Comparison of ENCODE assay signal across 8 mouse cellular contexts in the genomic region with DNA sequence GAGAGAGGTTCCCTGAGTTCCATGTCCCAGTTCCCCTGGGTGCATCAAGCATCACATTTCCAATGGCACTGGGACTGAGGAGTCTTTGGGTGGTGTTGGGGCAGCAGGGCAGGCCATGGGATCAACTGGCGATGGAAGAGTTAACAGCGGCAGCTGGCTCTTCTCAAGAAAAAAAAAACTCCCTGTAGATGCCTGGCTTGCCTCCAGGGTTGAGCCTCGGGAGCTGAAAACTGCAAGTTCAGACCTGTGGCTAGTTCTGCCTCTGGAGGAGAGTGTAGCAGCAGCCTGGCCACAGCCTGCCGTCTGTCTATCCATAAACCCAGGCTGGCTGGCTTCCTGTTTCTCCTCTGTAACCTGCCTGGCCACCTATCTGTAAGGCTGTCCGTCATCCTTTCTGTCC. TPM values are rescaled to one million over a fixed set of nuclear protein-coding genes. Genes with fewer than 3 reads are reported as not detected.
DNase-seq lines count a peak whose midpoint lies in the region; ATAC-seq lines count a peak whose summit lies in the region.

A gene (plus strand): TSS at position 212 of the 400 bp plus-strand sequence.

- ATAC-seq in embryonic facial prominence, embryonic 11.5 days (replicated peaks; ENCODE audit: insufficient number of reproducible peaks, low FRiP score, low TSS enrichment, low read depth) = no peak
- ATAC-seq in heart, embryonic 15.5 days (replicated peaks; ENCODE audit: insufficient number of reproducible peaks, insufficient read depth, low FRiP score, low read depth) = 0 out of 2 replicates have a peak, but pooled peaks have one; percentile 12

- H3K4me2 ChIP-seq in embryonic facial prominence, embryonic 11.5 days (ENCODE audit: low read depth, low read length) = no peak within 1 kb of the TSS
- peak within 1 kb of the TSS; percentile 57 for H3K4me2 ChIP-seq in heart, embryonic 15.5 days

- no peaks in the 10 kb centered on the region for H3K36me3 ChIP-seq in embryonic facial prominence, embryonic 11.5 days (replicated peaks; ENCODE audit: control insufficient read depth, insufficient read depth, low read depth, low read length)
- H3K36me3 ChIP-seq in heart, embryonic 15.5 days = no peaks in the 10 kb centered on the region
- H3K36me3 ChIP-seq in megakaryocyte, embryonic 14.5 days (replicated peaks; ENCODE audit: low read length) = peaks cover 7% of the 10 kb centered on the region

- WGBS in embryonic facial prominence, embryonic 11.5 days = 31% methylated on average over 5 of the region's 5 CpGs
- 12% methylated on average over 5 of the region's 5 CpGs for WGBS in heart, embryonic 15.5 days

- no peaks in the 10 kb centered on the region for H3K4me1 ChIP-seq in embryonic facial prominence, embryonic 11.5 days (ENCODE audit: control insufficient read depth, insufficient read depth, low read length)
- H3K4me1 ChIP-seq in heart, embryonic 15.5 days (replicated peaks) = peaks cover 55% of the 10 kb centered on the region
- peaks cover 88% of the 10 kb centered on the region for H3K4me1 ChIP-seq in megakaryocyte, embryonic 14.5 days

- no peaks in the 10 kb centered on the region for H3K9me3 ChIP-seq in embryonic facial prominence, embryonic 11.5 days (replicated peaks; ENCODE audit: control insufficient read depth, low read length)
- no peaks in the 10 kb centered on the region for H3K9me3 ChIP-seq in heart, embryonic 15.5 days (replicated peaks)
- no peaks in the 10 kb centered on the region for H3K9me3 ChIP-seq in megakaryocyte, embryonic 14.5 days

- no peak within 1 kb of the TSS for H3K9ac ChIP-seq in embryonic facial prominence, embryonic 11.5 days (replicated peaks; ENCODE audit: low read length)
- peak within 1 kb of the TSS; percentile 47 for H3K9ac ChIP-seq in heart, embryonic 15.5 days

- H3K4me3 ChIP-seq in embryonic facial prominence, embryonic 11.5 days (ENCODE audit: low read depth, low read length) = no peak within 1 kb of the TSS
- peak within 1 kb of the TSS; percentile 40 for H3K4me3 ChIP-seq in heart, embryonic 15.5 days
- peak within 1 kb of the TSS; percentile 87 for H3K4me3 ChIP-seq in megakaryocyte, embryonic 14.5 days (replicated peaks)

- DNase-seq in right cerebral cortex, postnatal 10 days (ENCODE audit: low spot score in 2 of 2) = peak; percentile 53 to 70
- DNase-seq in right cerebral cortex, adult 18-20 months = no peak
- peak; percentile 49 for DNase-seq in embryonic facial prominence, embryonic 11.5 days (ENCODE audit: low spot score)
- DNase-seq in kidney, postnatal 10 days = peak; percentile 84
- peak; percentile 46 for DNase-seq in urinary bladder, postnatal 25 days (ENCODE audit: low spot score)
- no peak for DNase-seq in spleen, adult 12 weeks (ENCODE audit: low spot score)

- H3K27me3 ChIP-seq in embryonic facial prominence, embryonic 11.5 days (ENCODE audit: control insufficient read depth, insufficient read depth, low read length) = no peaks in the 10 kb centered on the region
- H3K27me3 ChIP-seq in heart, embryonic 15.5 days = peaks cover 18% of the 10 kb centered on the region
- peaks cover 17% of the 10 kb centered on the region for H3K27me3 ChIP-seq in megakaryocyte, embryonic 14.5 days (replicated peaks)

- no peak within 1 kb of the TSS for H3K27ac ChIP-seq in embryonic facial prominence, embryonic 11.5 days (replicated peaks; ENCODE audit: low read depth, low read length)
- peak within 1 kb of the TSS; percentile 79 for H3K27ac ChIP-seq in heart, embryonic 15.5 days

RNA-seq across cellular contexts. Expression of the gene that starts here (rescaled TPM):
- 0.22 and 0.46 TPM in 2 replicates for polyA plus RNA-seq in embryonic facial prominence, embryonic 11.5 days (2014; fragmentation: Nextera tagmentation; extraction: Ambion mirVana)
- 7.5 and 9.5 TPM in 2 replicates for polyA plus RNA-seq in heart, embryonic 15.5 days (2015; fragmentation: Nextera tagmentation; extraction: Ambion mirVana)
- polyA plus RNA-seq in megakaryocyte, embryonic 14.5 days (2012; ENCODE audit: insufficient read depth, low replicate concordance) = 4.5 and 13.7 TPM in 2 replicates

Comparison
In these comparisons a context has a peak if more than half of its experiments do, and no peak if none do; other contexts are left out.
1. DNase-seq: peak in right cerebral cortex, postnatal 10 days (2 of 2), kidney, postnatal 10 days (single experiment) and urinary bladder, postnatal 25 days (single experiment); none in right cerebral cortex, adult 18-20 months (single experiment) and spleen, adult 12 weeks (single experiment).
2. Peak in DNase-seq in embryonic facial prominence, embryonic 11.5 days; RNA of the gene not detected or under 1 TPM.